Mouse (Mus musculus): ENCODE measurements at regions not wholly inside any gene's neighbourhood (a gene's known extent, or its start where the extent isn't known, plus 50 kb on each side); places are given as distances from the start of the nearest gene placed in this dataset.

DNA sequence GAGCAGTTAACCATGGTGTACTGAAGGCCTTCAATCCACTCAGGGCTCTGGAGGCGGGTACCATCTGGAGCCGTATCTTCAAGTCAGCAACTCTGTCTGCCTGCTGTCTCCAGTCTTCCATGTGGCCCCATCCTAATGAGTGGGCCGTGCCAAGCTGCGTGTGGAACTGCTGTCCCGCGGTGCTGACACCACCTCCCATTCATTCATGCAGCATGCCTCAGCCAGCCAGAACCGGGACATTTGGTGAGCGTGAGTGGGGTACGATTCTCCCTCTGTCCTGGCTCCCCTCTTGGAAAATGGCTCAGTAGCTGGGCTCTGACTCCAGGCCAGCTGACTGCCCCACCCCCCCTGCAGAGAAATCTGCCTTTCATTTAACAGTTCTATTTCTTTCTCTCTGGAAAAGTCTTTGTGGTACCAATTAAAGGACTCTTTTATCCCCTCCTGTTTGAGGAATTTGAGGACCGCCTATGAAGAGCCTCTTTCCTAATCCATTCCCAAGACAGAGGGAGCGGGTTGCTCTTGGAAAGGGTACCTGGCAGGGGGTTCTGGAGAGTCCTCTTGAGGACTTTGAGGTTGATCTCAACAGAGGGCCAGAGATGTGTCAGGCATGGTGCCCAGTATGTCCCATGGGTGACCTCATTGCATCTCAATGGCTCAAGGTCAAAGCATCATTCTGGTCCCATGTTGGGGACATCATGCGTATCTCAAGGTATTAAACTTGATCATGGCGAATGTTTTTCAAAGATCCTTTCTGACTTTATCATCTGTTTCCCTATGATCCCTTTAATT is 55.5 kb upstream of the Brd7 start:
- no peak for TF ChIP-seq FLI1 (IDR thresholded peaks at IDR 0.05; ENCODE audit: low read length)
- H3K4me1 ChIP-seq = no peaks in the 10 kb centered on the region
- no peak overlapping the region for H3K4me3 ChIP-seq (replicated peaks)
- peaks cover 14% of the 10 kb centered on the region for H3K9me3 ChIP-seq
- H3K27me3 ChIP-seq (replicated peaks) = peaks cover 23% of the 10 kb centered on the region
- H3K36me3 ChIP-seq (replicated peaks; ENCODE audit: low read length) = no peaks in the 10 kb centered on the region

DNA sequence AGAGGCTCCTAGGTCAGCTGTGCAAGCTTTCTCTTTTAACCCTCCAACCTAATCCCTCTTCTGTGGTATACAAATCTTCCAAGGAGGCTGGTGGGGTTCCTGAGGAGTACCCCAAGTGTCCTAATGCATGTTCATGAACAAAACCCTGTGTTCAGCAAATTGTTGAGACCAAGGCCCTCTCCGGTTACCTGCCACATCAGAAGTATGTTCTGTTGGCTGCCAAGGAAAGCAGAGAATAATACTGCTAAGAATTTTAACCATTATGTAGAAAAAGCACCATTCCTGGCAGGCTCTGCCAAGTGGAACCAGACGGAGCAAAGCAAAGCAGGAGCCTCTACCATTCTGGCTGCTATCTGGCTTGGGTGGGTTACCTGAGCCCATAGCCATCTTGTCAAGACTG is 61.3 kb upstream of the Brd7 start:
- Histone ChIP-seq H3K4me1 (no peaks in the 10 kb centered on the region), H3K36me3 (replicated peaks; ENCODE audit: low read length) (no peaks in the 10 kb centered on the region), H3K9me3 (no peaks in the 10 kb centered on the region), H3K4me3 (replicated peaks) (no peak overlapping the region), H3K27me3 (replicated peaks) (peaks cover 31% of the 10 kb centered on the region)
- no peak for TF ChIP-seq GATA1 (IDR thresholded peaks at IDR 0.05; ENCODE audit: borderline replicate concordance, low read length)
- no peak for TF ChIP-seq FLI1 (IDR thresholded peaks at IDR 0.05; ENCODE audit: low read length)

DNA sequence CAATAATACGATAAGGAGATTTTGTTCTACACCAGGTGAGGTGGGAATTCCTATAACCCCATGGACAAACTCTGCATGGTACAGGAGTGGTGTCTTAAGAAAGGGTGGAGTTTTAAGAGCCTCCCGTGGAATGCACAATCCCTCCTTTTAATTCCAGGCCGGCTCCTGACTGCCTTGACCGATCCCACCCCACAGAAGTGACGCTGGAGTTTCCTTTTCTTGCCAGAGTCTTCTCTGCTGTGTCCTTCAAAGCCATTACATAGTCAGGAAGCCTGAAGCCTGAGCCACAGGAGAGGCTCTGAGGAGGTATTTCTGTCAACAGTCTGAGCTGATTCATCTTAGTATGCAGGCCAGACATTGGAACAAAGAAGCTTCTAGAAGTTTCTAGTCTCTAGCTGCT is 66.6 kb upstream of the Brd7 start:
- H3K9me3 ChIP-seq = no peaks in the 10 kb centered on the region
- H3K27me3 ChIP-seq (replicated peaks) = peaks cover 34% of the 10 kb centered on the region
- no peaks in the 10 kb centered on the region for H3K4me1 ChIP-seq
- H3K4me3 ChIP-seq (replicated peaks) = no peak overlapping the region
- TF ChIP-seq FLI1 (IDR thresholded peaks at IDR 0.05; ENCODE audit: low read length) = no peak
- no peak for TF ChIP-seq GATA1 (IDR thresholded peaks at IDR 0.05; ENCODE audit: borderline replicate concordance, low read length)
- H3K36me3 ChIP-seq (replicated peaks; ENCODE audit: low read length) = no peaks in the 10 kb centered on the region

DNA sequence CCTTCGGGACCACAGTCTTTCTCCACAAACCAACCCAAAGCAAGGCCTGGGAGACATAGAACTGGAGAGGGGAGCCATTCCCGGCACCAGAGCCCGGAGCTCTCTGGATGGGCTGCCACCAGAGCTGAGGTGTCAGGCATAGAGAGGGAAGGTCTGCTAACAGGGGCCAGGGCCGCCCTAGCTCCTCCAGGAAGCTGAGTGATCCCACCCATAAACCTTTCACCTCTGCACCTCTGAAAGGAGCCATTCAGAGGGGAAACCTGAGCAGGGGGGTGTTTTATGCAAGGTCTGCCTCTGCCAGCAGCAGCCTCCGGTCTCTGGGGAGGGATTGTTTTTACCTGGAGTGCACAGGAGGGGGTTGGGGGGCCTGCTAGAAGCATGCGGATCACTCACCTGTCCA is 69.4 kb upstream of the Brd7 start:
- Histone ChIP-seq H3K27me3 (replicated peaks) (peaks cover 46% of the 10 kb centered on the region), H3K9me3 (no peaks in the 10 kb centered on the region), H3K4me3 (replicated peaks) (no peak overlapping the region), H3K4me1 (no peaks in the 10 kb centered on the region), H3K36me3 (replicated peaks; ENCODE audit: low read length) (no peaks in the 10 kb centered on the region)
- TF ChIP-seq GATA1 (IDR thresholded peaks at IDR 0.05; ENCODE audit: borderline replicate concordance, low read length) = no peak
- TF ChIP-seq FLI1 (IDR thresholded peaks at IDR 0.05; ENCODE audit: low read length) = no peak

DNA sequence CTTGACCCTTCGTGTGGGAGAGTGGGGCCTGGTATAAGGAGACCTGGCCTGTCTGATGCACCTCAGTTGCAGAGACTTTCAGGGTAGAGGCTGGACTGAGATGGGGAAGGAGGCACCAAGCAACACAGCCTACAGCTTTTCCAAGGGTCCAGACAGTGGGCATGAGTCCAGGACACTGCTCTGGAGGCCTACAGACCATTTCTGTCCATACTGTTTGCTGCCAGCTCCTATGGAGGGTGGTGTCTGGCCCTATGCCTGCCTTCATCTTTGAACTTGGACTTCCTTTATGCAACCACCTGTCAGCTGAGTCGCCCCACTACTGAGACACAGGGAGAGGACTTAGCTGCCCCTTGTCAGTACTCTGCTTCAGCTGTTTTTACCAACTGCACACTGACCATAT is 73.7 kb upstream of the Brd7 start:
- Histone ChIP-seq H3K9me3 (0 out of 2 replicates have a peak, but pooled peaks cover 3% of the 10 kb centered on the region), H3K4me1 (no peaks in the 10 kb centered on the region), H3K36me3 (replicated peaks; ENCODE audit: low read length) (no peaks in the 10 kb centered on the region), H3K27me3 (replicated peaks) (peaks cover 67% of the 10 kb centered on the region), H3K4me3 (replicated peaks) (no peak overlapping the region)
- TF ChIP-seq GATA1 (IDR thresholded peaks at IDR 0.05; ENCODE audit: borderline replicate concordance, low read length) (no peak), FLI1 (IDR thresholded peaks at IDR 0.05; ENCODE audit: low read length) (no peak)

GRCm38 (mm10) chr8:88440219-88440618 is 78.2 kb upstream of the Brd7 start:
- TF ChIP-seq FLI1 (IDR thresholded peaks at IDR 0.05; ENCODE audit: low read length) (no peak), GATA1 (IDR thresholded peaks at IDR 0.05; ENCODE audit: borderline replicate concordance, low read length) (no peak)
- Histone ChIP-seq H3K27me3 (replicated peaks) (peaks cover 62% of the 10 kb centered on the region), H3K9me3 (0 out of 2 replicates have a peak, but pooled peaks cover 3% of the 10 kb centered on the region), H3K36me3 (replicated peaks; ENCODE audit: low read length) (no peaks in the 10 kb centered on the region), H3K4me1 (no peaks in the 10 kb centered on the region), H3K4me3 (replicated peaks) (no peak overlapping the region)

- H3K27me3 ChIP-seq (replicated peaks) = peaks cover 57% of the 10 kb centered on the region
- H3K36me3 ChIP-seq (replicated peaks; ENCODE audit: low read length) = no peaks in the 10 kb centered on the region
- H3K9me3 ChIP-seq = no peaks in the 10 kb centered on the region
Observed at GRCm38 (mm10) chr8:88443397-88443796, 77.8 kb upstream of the Nkd1 start.

GRCm38 (mm10) chr8:88447406-88447805 is 73.7 kb upstream of the Nkd1 start:
- H3K36me3 ChIP-seq (replicated peaks; ENCODE audit: low read length) = no peaks in the 10 kb centered on the region
- TF ChIP-seq GATA1 (IDR thresholded peaks at IDR 0.05; ENCODE audit: borderline replicate concordance, low read length) (no peak), FLI1 (IDR thresholded peaks at IDR 0.05; ENCODE audit: low read length) (no peak)
- peaks cover 68% of the 10 kb centered on the region for H3K27me3 ChIP-seq (replicated peaks)
- H3K9me3 ChIP-seq = no peaks in the 10 kb centered on the region
- peaks cover 5% of the 10 kb centered on the region; the same call in 1 of the 2 replicates for H3K4me1 ChIP-seq
- no peak overlapping the region for H3K4me3 ChIP-seq (replicated peaks)

More at GRCm38 (mm10) chr8:88443397-88443796, 77.8 kb upstream of the Nkd1 start:
- TF ChIP-seq FLI1 (IDR thresholded peaks at IDR 0.05; ENCODE audit: low read length) = no peak
- no peak for TF ChIP-seq GATA1 (IDR thresholded peaks at IDR 0.05; ENCODE audit: borderline replicate concordance, low read length)
- Histone ChIP-seq H3K4me1 (no peaks in the 10 kb centered on the region), H3K4me3 (replicated peaks) (no peak overlapping the region)

DNA sequence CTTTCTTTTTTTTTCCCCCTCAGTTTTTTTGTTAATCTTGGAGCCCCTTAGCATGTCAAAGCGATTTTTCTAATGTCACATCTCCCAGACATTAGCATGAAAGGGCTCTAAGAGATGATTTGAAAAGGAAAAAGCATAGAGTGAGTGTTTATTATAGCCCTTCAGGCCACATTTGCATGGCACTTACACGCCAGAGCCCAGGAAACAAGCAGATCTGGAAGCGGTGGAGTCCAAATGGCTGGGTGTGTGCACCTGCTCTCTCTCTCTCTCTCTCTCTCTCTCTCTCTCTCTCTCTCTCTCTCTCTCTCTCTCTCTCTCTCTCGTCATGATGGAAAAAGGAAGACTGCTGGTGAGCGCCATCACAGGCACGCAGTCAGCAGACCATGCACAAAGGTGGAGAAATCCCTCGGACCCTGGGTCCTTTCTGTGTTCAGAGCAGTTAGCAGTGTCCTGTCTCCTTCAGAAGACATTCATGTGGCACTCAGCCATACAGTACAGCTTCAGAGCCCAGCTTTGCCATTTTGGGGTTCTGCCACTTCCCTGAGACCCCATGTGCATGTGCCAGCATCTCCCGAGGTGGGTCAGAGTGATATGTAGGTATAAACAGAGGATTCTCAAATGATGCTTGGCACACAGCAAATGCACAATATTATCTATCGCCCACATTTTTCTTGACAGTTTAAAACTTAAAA is 73.2 kb upstream of the Nkd1 start:
- Histone ChIP-seq H3K27me3 (replicated peaks) (peaks cover 70% of the 10 kb centered on the region), H3K9me3 (no peaks in the 10 kb centered on the region), H3K4me3 (replicated peaks) (no peak overlapping the region), H3K36me3 (replicated peaks; ENCODE audit: low read length) (no peaks in the 10 kb centered on the region), H3K4me1 (peaks cover 5% of the 10 kb centered on the region; the same call in 1 of the 2 replicates)
- TF ChIP-seq FLI1 (IDR thresholded peaks at IDR 0.05; ENCODE audit: low read length) (no peak), GATA1 (IDR thresholded peaks at IDR 0.05; ENCODE audit: borderline replicate concordance, low read length) (no peak)

- peaks cover 9% of the 10 kb centered on the region for H3K4me1 ChIP-seq
- TF ChIP-seq FLI1 (IDR thresholded peaks at IDR 0.05; ENCODE audit: low read length) (no peak), GATA1 (IDR thresholded peaks at IDR 0.05; ENCODE audit: borderline replicate concordance, low read length) (no peak)
- no peaks in the 10 kb centered on the region for H3K36me3 ChIP-seq (replicated peaks; ENCODE audit: low read length)
- no peaks in the 10 kb centered on the region for H3K9me3 ChIP-seq
- peaks cover 77% of the 10 kb centered on the region for H3K27me3 ChIP-seq (replicated peaks)
- no peak overlapping the region for H3K4me3 ChIP-seq (replicated peaks)
Observed at GRCm38 (mm10) chr8:88449001-88449400, 72.2 kb upstream of the Nkd1 start.
